In the genomic region with DNA sequence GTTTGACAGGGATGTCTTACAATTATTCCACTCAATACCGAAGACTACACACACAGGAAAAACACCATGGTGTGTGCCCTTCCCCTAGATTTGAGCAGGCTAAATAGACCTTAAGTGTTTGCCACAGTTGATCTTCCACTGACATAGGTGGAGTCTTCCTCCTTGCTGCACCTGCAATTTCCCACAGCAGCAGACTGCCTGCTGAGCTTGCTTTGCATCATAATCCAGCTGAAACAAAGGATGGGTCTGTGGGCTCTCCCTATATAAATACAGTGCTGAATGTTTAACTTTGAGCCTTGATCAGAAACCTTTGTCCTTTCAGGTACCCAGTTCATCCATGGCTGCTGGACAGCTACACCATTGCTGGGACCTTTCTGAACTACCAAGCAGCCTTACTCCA, we compare ENCODE assay signal across 18 mouse cellular contexts.
"Had no signal": no experiment of that assay in that cellular context is flagged by ENCODE, and none has a peak within 500 bp of the region (broad histone marks: within the 10 kb centered on the region; RNA-seq: fewer than 3 reads in every experiment).

No protein-coding gene starts in this region.

- H3K36me3 ChIP-seq: midbrain, embryonic 10.5 days; midbrain, embryonic 13.5 days; midbrain, embryonic 15.5 days; neural tube, embryonic 13.5 days; neural tube, embryonic 15.5 days; stomach, embryonic 15.5 days had no signal

- H3K9me3 ChIP-seq: midbrain, embryonic 10.5 days; midbrain, embryonic 13.5 days; midbrain, embryonic 15.5 days; neural tube, embryonic 13.5 days; neural tube, embryonic 15.5 days; stomach, embryonic 15.5 days had no signal

- H3K27ac ChIP-seq: midbrain, embryonic 10.5 days; midbrain, embryonic 13.5 days; midbrain, embryonic 15.5 days; neural tube, embryonic 13.5 days; neural tube, embryonic 15.5 days; stomach, embryonic 15.5 days; stomach, postnatal 0 days had no signal

- ATAC-seq: midbrain, embryonic 13.5 days; midbrain, embryonic 15.5 days had no signal

- H3K9ac ChIP-seq: lung, embryonic 14.5 days; midbrain, embryonic 13.5 days; midbrain, embryonic 15.5 days; neural tube, embryonic 13.5 days; neural tube, embryonic 15.5 days; stomach, embryonic 15.5 days had no signal

- H3K27me3 ChIP-seq: midbrain, embryonic 13.5 days; midbrain, embryonic 15.5 days; neural tube, embryonic 13.5 days; neural tube, embryonic 15.5 days; stomach, embryonic 15.5 days had no signal

- DNase-seq: lung, adult 18-20 months; lung, embryonic 14.5 days; lung, postnatal 10 days; lung, postnatal 4 days; retina, postnatal 1 day; right cerebral cortex, adult 18-20 months; right cerebral cortex, postnatal 25 days; thymus, adult 2 months; thymus, postnatal 25 days; thymus, postnatal 4 days had no signal

- H3K4me2 ChIP-seq: lung, embryonic 14.5 days; midbrain, embryonic 13.5 days; midbrain, embryonic 15.5 days; neural tube, embryonic 13.5 days; neural tube, embryonic 15.5 days; stomach, embryonic 15.5 days had no signal

- H3K4me1 ChIP-seq: midbrain, embryonic 13.5 days; midbrain, embryonic 15.5 days; neural tube, embryonic 13.5 days; neural tube, embryonic 15.5 days; stomach, embryonic 15.5 days had no signal

- H3K4me3 ChIP-seq: midbrain, embryonic 10.5 days; midbrain, embryonic 13.5 days; midbrain, embryonic 15.5 days; myocyte; neural tube, embryonic 13.5 days; neural tube, embryonic 15.5 days; stomach, embryonic 15.5 days had no signal
